Mouse (Mus musculus) G1E (cell line): Measurements from ENCODE around the gene Ndrg4. TPM values are rescaled to one million over a fixed set of nuclear protein-coding genes. Genes with fewer than 3 reads are reported as not detected.
A peak's percentile ranks its signal among the peaks of the same experiment; 100 is the strongest.

Experiments
- ATAC-seq: 2 replicates; pipeline ENCODE4 v1.8.0; 2016; ENCODE audit warnings: mild to moderate bottlenecking; ENCODE audit not compliant: insufficient number of reproducible peaks, poor library complexity, low FRiP score, severe bottlenecking; ENCODE audit errors: extremely low read depth
- DNase-seq: peaks from one replicate; pipeline ENCODE4 v3.0.0; 2012; ENCODE audit warnings: low spot score
- H3K27me3 ChIP-seq: 2 replicates; pipeline ENCODE4 v1.6.1; 2012; ENCODE audit warnings: mild to moderate bottlenecking, low read length, inconsistent platforms; ENCODE audit not compliant: insufficient read depth
- H3K36me3 ChIP-seq: replicated peaks from 2 replicates; pipeline ENCODE3; 2012; ENCODE audit warnings: mild to moderate bottlenecking, inconsistent platforms
- H3K4me1 ChIP-seq: 2 replicates; pipeline ENCODE4 v1.6.1; 2012; ENCODE audit warnings: low read depth, low read length, inconsistent platforms, mixed read lengths; ENCODE audit not compliant: insufficient read depth
- H3K4me3 ChIP-seq: 2 replicates; pipeline ENCODE4 v1.5.1; 2012; ENCODE audit warnings: low read depth, mild to moderate bottlenecking, inconsistent platforms, low read length, moderate library complexity, mixed read lengths
- H3K9me3 ChIP-seq: replicated peaks from 2 replicates; pipeline ENCODE4 v1.6.1; 2012; ENCODE audit warnings: inconsistent platforms
- CTCF ChIP-seq: IDR thresholded peaks from 2 replicates; pipeline ENCODE4 v1.5.1; 2012; ENCODE audit warnings: low read depth, low read length, inconsistent platforms, mixed read lengths
- GATA1 ChIP-seq: IDR thresholded peaks from 2 replicates; pipeline ENCODE4 v1.6.1; 2012; ENCODE audit warnings: borderline replicate concordance, low read length, inconsistent platforms, mixed read lengths
- GATA2 ChIP-seq: IDR thresholded peaks from 2 replicates; pipeline ENCODE4 v1.6.1; 2012; ENCODE audit warnings: low read depth, low read length, inconsistent platforms, borderline replicate concordance
- POLR2AphosphoS5 ChIP-seq: IDR thresholded peaks from 2 replicates; pipeline ENCODE4 v1.6.1; 2012; ENCODE audit warnings: low read depth, low read length, inconsistent platforms; ENCODE audit not compliant: insufficient replicate concordance
- TAL1 ChIP-seq: conservative IDR thresholded peaks from 2 replicates; pipeline ENCODE4 v1.6.1; 2012; ENCODE audit warnings: low read depth, low read length, inconsistent platforms, mixed read lengths
- polyA plus RNA-seq: library from polyadenylated mRNA; stranded (reverse); fragments of >175 nt; gene quantifications from 2 replicates; pipeline ENCODE4 v1.2.3, GENCODE M21; 2012
- total RNA-seq, 2 experiments: library from RNA; stranded (forward) in 1 of 2; stranded (reverse) in 1 of 2; fragments of 200-1000 nt in 1 of 2; fragments of >200 nt in 1 of 2; fragmentation: Nextera tagmentation in 1 of 2; gene quantifications; 2 replicates each; pipeline ENCODE4 v1.2.3; 2014 to 2017

The Ndrg4 gene
- total RNA-seq (2014; fragmentation: Nextera tagmentation) = not detected in 2 replicates
- 0.23 and 0.60 TPM in 2 replicates for total RNA-seq (2017)
- polyA plus RNA-seq = not detected in 2 replicates

DNA sequence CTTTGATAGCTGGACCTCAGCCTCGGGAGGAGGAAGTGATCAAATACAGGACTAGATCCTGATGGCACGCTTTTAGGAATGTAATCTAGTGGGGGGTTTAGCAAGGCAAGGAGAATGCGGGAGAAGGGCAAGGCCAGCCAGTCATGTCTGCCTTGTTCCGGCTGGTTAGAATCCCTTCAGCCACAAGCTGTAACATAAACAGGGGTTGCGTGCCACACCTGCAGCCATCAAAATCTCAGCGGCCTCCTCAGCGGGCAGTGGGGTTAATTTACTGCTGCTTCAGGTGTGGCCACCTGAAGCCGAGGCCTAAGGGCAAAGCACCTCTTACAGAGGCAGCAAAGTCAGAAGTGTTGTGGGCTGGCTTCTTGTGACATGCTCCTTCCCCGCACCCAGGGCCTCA is at the start of gene Ndrg4:
Ndrg4 (plus strand) TSS at position 350 of the 400 bp plus-strand sequence.
- peaks cover 8% of the 10 kb centered on the region for H3K9me3 ChIP-seq
- no peaks in the 10 kb centered on the region for H3K36me3 ChIP-seq
- TF ChIP-seq TAL1 = no peak
- no peak for TF ChIP-seq POLR2AphosphoS5
- TF ChIP-seq CTCF = no peak
- TF ChIP-seq GATA1 = no peak
- TF ChIP-seq GATA2 = no peak
- H3K4me3 ChIP-seq = no peak within 1 kb of the TSS
- H3K4me1 ChIP-seq = no peaks in the 10 kb centered on the region
- peaks cover 31% of the 10 kb centered on the region for H3K27me3 ChIP-seq
- no peak for ATAC-seq
- DNase-seq = no peak

DNA sequence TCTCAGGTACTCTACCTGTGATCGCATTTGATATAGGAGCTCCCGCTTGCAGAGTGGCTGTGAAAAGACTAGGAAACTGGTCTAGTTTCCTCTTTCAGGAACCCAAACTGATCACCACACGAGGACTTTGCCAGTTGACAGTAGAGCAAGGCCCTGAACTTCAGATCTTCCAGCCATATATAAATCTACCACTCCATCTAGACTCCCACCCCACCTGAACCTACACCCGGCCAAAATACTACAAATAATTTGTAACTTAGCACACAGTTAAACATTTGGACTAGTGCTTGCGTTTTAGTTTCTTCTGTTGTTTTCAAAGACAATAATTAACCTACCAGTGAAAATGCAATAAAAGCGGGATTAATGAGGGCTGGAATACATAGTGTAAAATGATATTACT is 43.9 kb upstream of the Ndrg4 start:
- Histone ChIP-seq H3K4me3 (peak overlapping the region; percentile 88; the same call in 1 of the 2 replicates), H3K4me1 (peaks cover 23% of the 10 kb centered on the region), H3K9me3 (no peaks in the 10 kb centered on the region), H3K36me3 (peaks cover 20% of the 10 kb centered on the region), H3K27me3 (peaks cover 8% of the 10 kb centered on the region)
- DNase-seq = no peak
- TF ChIP-seq TAL1 (no peak), GATA1 (no peak), CTCF (no peak), POLR2AphosphoS5 (no peak), GATA2 (no peak)
- ATAC-seq = no peak

DNA sequence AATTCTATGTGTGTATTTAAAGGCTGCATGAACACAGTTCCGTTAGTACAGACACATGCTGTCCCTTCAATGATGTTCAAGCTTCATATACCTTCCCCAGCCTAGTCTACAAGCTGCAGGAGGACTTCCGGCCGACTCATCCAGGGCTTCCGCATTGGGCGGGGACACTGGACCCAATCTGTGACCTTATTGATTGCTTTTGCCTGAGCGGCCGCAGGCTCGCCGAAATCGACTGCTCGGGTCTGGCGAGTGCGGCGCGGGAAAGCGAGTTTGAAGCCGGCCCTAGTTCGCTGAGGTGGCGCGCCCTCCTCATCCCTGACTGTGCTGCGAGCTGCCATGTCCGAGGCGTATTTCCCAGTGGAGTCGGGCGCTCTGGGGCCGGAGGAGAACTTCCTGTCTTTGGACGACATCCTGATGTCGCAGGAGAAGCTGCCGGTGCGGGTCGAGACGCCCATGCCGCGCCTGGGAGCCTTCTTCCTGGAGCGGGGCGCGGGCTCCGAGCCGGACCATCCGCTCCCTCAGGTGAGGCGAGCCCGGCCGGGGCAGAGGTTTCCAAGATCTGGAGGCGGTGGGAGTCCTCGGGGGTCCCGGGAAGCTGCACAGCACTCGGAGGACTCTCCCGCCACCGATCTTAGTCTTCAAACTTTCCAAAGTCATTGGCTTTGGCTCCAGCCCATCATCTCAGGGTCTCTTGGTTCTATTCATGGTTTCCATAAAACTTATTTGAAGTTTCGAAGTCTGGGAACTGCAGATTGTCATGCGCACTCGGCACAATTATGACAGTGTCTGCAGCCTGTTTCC is 43.3 kb upstream of the Ndrg4 start, which contains the start of gene Gins3:
Gins3 (plus strand) TSS at position 192 of the 801 bp plus-strand sequence.
- Histone ChIP-seq H3K4me3 (peak within 1 kb of the TSS; percentile 88), H3K36me3 (peaks cover 26% of the 10 kb centered on the region), H3K27me3 (peaks cover 4% of the 10 kb centered on the region), H3K9me3 (no peaks in the 10 kb centered on the region), H3K4me1 (peaks cover 23% of the 10 kb centered on the region)
- ATAC-seq = peak; percentile 88
- peak; percentile 72 for DNase-seq
- no peak for TF ChIP-seq POLR2AphosphoS5
- no peak for TF ChIP-seq CTCF
- TF ChIP-seq TAL1 = no peak
- TF ChIP-seq GATA2 = no peak
- TF ChIP-seq GATA1 = no peak

GRCm38 (mm10) chr8:95634063-95634340 is 42.8 kb upstream of the Ndrg4 start:
- no peak for DNase-seq

GRCm38 (mm10) chr8:95644942-95645341 is 31.8 kb upstream of the Ndrg4 start:
- DNase-seq (no peak), ATAC-seq (no peak)
- Histone ChIP-seq H3K4me3 (no peak overlapping the region), H3K27me3 (no peaks in the 10 kb centered on the region), H3K9me3 (no peaks in the 10 kb centered on the region), H3K4me1 (peaks cover 4% of the 10 kb centered on the region; the same call in 1 of the 2 replicates), H3K36me3 (peaks cover 60% of the 10 kb centered on the region)
- TF ChIP-seq GATA1 (no peak), CTCF (no peak), TAL1 (no peak), POLR2AphosphoS5 (no peak), GATA2 (no peak)

More at GRCm38 (mm10) chr8:95634063-95634340, 42.8 kb upstream of the Ndrg4 start:
- peaks cover 30% of the 10 kb centered on the region for H3K36me3 ChIP-seq
- peaks cover 25% of the 10 kb centered on the region for H3K4me1 ChIP-seq
- no peaks in the 10 kb centered on the region for H3K9me3 ChIP-seq
- H3K4me3 ChIP-seq = peak overlapping the region; percentile 88
- TF ChIP-seq TAL1 (no peak), GATA1 (no peak), POLR2AphosphoS5 (no peak), GATA2 (no peak), CTCF (no peak)
- ATAC-seq = no peak
- no peaks in the 10 kb centered on the region for H3K27me3 ChIP-seq

DNA sequence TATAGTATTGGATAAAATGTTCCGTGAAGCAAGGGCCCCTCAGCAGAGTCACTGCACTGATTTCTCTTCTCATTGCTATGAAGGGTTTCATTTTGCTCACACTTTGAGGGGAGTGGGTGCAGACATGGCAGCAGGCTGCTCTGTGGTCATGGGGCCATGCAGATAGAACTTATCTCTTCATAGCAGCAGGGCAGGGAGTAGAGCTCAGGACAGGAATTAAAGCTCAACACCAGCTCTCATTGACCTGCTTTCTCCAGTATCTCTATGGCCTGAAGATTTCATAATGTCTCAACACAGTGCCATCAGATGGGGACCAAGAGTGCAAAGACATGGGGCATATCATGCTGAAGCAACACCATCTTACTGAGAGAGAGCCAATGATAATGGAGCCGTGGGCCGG is 28.5 kb upstream of the Ndrg4 start:
- DNase-seq (no peak), ATAC-seq (no peak; the same call in 1 of the 2 replicates)
- H3K9me3 ChIP-seq = no peaks in the 10 kb centered on the region
- peaks cover 4% of the 10 kb centered on the region; the same call in 1 of the 2 replicates for H3K4me1 ChIP-seq
- peaks cover 29% of the 10 kb centered on the region for H3K36me3 ChIP-seq
- H3K4me3 ChIP-seq = no peak overlapping the region
- TF ChIP-seq CTCF = no peak
- no peak for TF ChIP-seq GATA2
- TF ChIP-seq TAL1 = peak; percentile 24; the same call in 1 of the 2 replicates
- TF ChIP-seq POLR2AphosphoS5 = no peak
- no peak for TF ChIP-seq GATA1
- no peaks in the 10 kb centered on the region for H3K27me3 ChIP-seq
